Mouse (Mus musculus): Measurements from ENCODE around the gene Dpp4. TPM values are rescaled to one million over a fixed set of nuclear protein-coding genes. Genes with fewer than 3 reads are reported as not detected.

The Dpp4 gene
- polyA plus RNA-seq, 1 experiment from 2014 or later, result 15.9 TPM

DNA sequence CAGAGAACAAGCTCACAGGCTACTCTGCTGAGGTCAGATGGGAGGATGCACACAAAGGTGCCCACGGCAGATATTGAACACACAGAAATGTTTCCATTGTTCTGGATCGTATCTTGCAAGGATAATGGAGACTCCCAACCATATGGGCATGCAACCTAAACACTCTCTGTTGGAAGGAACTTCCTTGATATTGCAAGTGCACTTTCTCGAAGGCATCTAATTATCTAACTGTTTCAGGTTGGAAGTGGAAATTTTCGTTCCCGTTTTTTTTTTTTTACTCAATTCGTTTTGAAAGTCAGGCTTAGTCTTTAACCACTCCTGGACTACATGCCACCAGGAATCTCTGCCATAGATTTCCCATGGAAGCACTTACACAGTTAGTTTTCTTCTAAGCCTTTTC is 51.2 kb downstream of the Dpp4 start:
- Histone ChIP-seq H3K27me3 (ENCODE audit: control insufficient read depth, insufficient read depth, low read length) (no peaks in the 10 kb centered on the region), H3K9me3 (ENCODE audit: control insufficient read depth, low read depth, low read length) (no peaks in the 10 kb centered on the region), H3K4me2 (replicated peaks; ENCODE audit: low read depth, low read length) (no peak overlapping the region), H3K4me3 (ENCODE audit: low read depth, low read length) (no peak overlapping the region), H3K27ac (ENCODE audit: low read length) (no peak overlapping the region), H3K36me3 (ENCODE audit: control insufficient read depth, insufficient read depth, low read length) (no peaks in the 10 kb centered on the region), H3K4me1 (ENCODE audit: control insufficient read depth, insufficient read depth, low read length) (no peaks in the 10 kb centered on the region), H3K9ac (replicated peaks; ENCODE audit: low read depth, low read length) (no peak overlapping the region)
- no peak for ATAC-seq (ENCODE audit: insufficient number of reproducible peaks, insufficient read depth, low FRiP score, low read depth)
- WGBS, result 83% methylated on average over 6 of the region's 6 CpGs

DNA sequence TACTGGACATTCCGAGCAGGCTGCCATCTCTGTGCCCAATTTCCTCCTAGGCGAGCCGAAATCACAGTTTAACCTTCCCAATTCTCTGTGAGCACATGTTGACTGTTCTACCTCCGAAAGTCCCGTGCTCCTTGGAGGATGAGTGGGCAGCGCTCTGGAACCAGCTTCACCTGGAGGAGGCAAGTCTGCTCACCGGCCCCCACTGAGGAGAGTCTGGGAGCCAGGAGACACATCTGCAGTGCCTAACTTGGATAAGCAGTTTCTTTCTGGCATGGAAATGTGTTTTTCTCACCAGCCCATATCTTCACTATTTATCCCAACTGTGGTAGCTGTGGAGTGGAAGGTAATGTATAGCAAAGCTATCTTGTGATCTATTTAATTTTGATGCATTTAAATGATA is 54.8 kb downstream of the Dpp4 start:
- ATAC-seq (ENCODE audit: insufficient number of reproducible peaks, insufficient read depth, low FRiP score, low read depth), result no peak
- Histone ChIP-seq H3K4me3 (ENCODE audit: low read depth, low read length) (no peak overlapping the region), H3K4me2 (replicated peaks; ENCODE audit: low read depth, low read length) (no peak overlapping the region), H3K9ac (replicated peaks; ENCODE audit: low read depth, low read length) (no peak overlapping the region), H3K27me3 (ENCODE audit: control insufficient read depth, insufficient read depth, low read length) (no peaks in the 10 kb centered on the region), H3K27ac (ENCODE audit: low read length) (no peak overlapping the region), H3K4me1 (ENCODE audit: control insufficient read depth, insufficient read depth, low read length) (no peaks in the 10 kb centered on the region), H3K36me3 (ENCODE audit: control insufficient read depth, insufficient read depth, low read length) (no peaks in the 10 kb centered on the region), H3K9me3 (ENCODE audit: control insufficient read depth, low read depth, low read length) (no peaks in the 10 kb centered on the region)
- WGBS, result 89% methylated on average over 7 of the region's 7 CpGs

- Histone ChIP-seq H3K9ac (replicated peaks; ENCODE audit: low read depth, low read length) (no peak overlapping the region), H3K27me3 (ENCODE audit: control insufficient read depth, insufficient read depth, low read length) (no peaks in the 10 kb centered on the region), H3K4me3 (ENCODE audit: low read depth, low read length) (no peak overlapping the region), H3K36me3 (ENCODE audit: control insufficient read depth, insufficient read depth, low read length) (no peaks in the 10 kb centered on the region), H3K4me2 (replicated peaks; ENCODE audit: low read depth, low read length) (no peak overlapping the region), H3K27ac (ENCODE audit: low read length) (no peak overlapping the region), H3K9me3 (ENCODE audit: control insufficient read depth, low read depth, low read length) (no peaks in the 10 kb centered on the region), H3K4me1 (ENCODE audit: control insufficient read depth, insufficient read depth, low read length) (no peaks in the 10 kb centered on the region)
- ATAC-seq (ENCODE audit: insufficient number of reproducible peaks, insufficient read depth, low FRiP score, low read depth), result no peak
- 80% methylated on average over 14 of the region's 14 CpGs for WGBS
Observed at GRCm38 (mm10) chr2:62356606-62357005, 55.4 kb downstream of the Dpp4 start.

- no peaks in the 10 kb centered on the region for H3K9me3 ChIP-seq (ENCODE audit: control insufficient read depth, low read depth, low read length)
- 72% methylated on average over 6 of the region's 6 CpGs for WGBS
- no peak overlapping the region for H3K4me2 ChIP-seq (replicated peaks; ENCODE audit: low read depth, low read length)
- H3K9ac ChIP-seq (replicated peaks; ENCODE audit: low read depth, low read length), result no peak overlapping the region
- H3K36me3 ChIP-seq (ENCODE audit: control insufficient read depth, insufficient read depth, low read length), result no peaks in the 10 kb centered on the region
- ATAC-seq (ENCODE audit: insufficient number of reproducible peaks, insufficient read depth, low FRiP score, low read depth), result no peak
- H3K4me3 ChIP-seq (ENCODE audit: low read depth, low read length), result no peak overlapping the region
- no peaks in the 10 kb centered on the region for H3K27me3 ChIP-seq (ENCODE audit: control insufficient read depth, insufficient read depth, low read length)
- H3K27ac ChIP-seq (ENCODE audit: low read length), result no peak overlapping the region
- H3K4me1 ChIP-seq (ENCODE audit: control insufficient read depth, insufficient read depth, low read length), result no peaks in the 10 kb centered on the region
Observed at GRCm38 (mm10) chr2:62355766-62356165, 56.3 kb downstream of the Dpp4 start.

DNA sequence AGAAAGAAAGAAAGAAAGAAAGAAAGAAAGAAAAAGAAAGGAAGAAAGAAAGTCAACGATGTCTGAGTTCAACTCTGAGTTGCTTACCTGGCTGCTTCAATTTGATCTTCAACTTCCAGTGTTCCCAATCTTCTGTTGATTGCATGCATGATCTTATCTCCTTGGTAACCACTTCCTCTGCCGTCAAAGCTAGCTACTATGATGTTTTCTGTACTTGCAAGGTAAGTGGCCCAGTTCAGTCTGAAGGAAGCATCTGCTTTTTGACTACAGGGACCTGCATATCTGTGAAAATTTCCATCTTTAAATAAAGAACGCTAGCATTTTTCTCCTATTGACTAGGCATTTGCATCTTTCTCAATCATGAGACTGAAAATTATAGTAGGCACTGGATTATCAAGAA is 60.0 kb downstream of the Dpp4 start:
- 75% methylated on average over 3 of the region's 3 CpGs for whole genome bisulfite sequencing
- no peak for ATAC-seq (ENCODE audit: insufficient number of reproducible peaks, insufficient read depth, low FRiP score, low read depth)
- Histone ChIP-seq H3K27me3 (ENCODE audit: control insufficient read depth, insufficient read depth, low read length) (no peaks in the 10 kb centered on the region), H3K4me1 (ENCODE audit: control insufficient read depth, insufficient read depth, low read length) (no peaks in the 10 kb centered on the region), H3K36me3 (ENCODE audit: control insufficient read depth, insufficient read depth, low read length) (no peaks in the 10 kb centered on the region), H3K4me3 (ENCODE audit: low read depth, low read length) (no peak overlapping the region), H3K9ac (replicated peaks; ENCODE audit: low read depth, low read length) (no peak overlapping the region), H3K9me3 (ENCODE audit: control insufficient read depth, low read depth, low read length) (no peaks in the 10 kb centered on the region), H3K4me2 (replicated peaks; ENCODE audit: low read depth, low read length) (no peak overlapping the region), H3K27ac (ENCODE audit: low read length) (no peak overlapping the region)

DNA sequence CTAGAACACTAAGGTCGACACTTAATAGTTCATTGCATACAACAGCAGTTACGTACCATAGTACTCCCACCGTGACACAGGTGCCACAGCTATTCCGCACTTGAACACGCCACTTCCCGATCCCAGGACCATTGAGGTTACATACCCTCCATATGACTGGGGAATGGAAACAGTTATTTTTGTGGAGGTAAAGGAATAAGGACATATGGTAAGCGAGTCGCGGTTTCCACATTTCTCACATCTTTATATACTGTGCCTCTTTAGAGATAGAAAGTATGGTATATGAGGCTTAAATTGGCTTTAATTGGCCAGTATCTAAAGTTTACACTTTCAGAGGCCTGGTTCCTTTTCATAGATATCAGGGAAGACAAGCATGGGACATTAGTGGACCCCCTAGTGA is 64.3 kb downstream of the Dpp4 start:
- Histone ChIP-seq H3K36me3 (ENCODE audit: control insufficient read depth, insufficient read depth, low read length) (no peaks in the 10 kb centered on the region), H3K27me3 (ENCODE audit: control insufficient read depth, insufficient read depth, low read length) (no peaks in the 10 kb centered on the region), H3K9me3 (ENCODE audit: control insufficient read depth, low read depth, low read length) (no peaks in the 10 kb centered on the region), H3K4me1 (ENCODE audit: control insufficient read depth, insufficient read depth, low read length) (no peaks in the 10 kb centered on the region), H3K9ac (replicated peaks; ENCODE audit: low read depth, low read length) (no peak overlapping the region), H3K4me2 (replicated peaks; ENCODE audit: low read depth, low read length) (no peak overlapping the region), H3K4me3 (ENCODE audit: low read depth, low read length) (no peak overlapping the region), H3K27ac (ENCODE audit: low read length) (no peak overlapping the region)
- no peak for ATAC-seq (ENCODE audit: insufficient number of reproducible peaks, insufficient read depth, low FRiP score, low read depth)
- WGBS, result 95% methylated on average over 9 of the region's 9 CpGs

DNA sequence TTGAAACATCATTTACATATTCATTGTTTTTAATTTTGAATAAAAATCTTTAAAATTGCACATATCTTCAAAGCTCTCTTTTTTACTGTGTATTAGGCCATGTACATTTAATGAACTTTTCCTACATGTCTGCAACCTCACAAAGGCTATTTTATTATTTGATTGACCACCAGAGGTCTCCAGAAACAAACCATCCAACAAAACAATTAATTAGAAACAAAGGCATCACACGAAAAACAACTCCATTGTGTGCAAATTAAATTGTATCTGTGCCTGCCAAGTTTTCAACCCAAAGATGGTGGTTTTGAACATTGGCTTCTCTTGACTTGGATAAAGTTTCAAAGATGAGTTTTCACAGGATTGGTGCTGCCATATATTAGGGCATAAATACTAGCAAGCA is 65.3 kb downstream of the Dpp4 start:
- Histone ChIP-seq H3K9me3 (ENCODE audit: control insufficient read depth, low read depth, low read length) (no peaks in the 10 kb centered on the region), H3K4me3 (ENCODE audit: low read depth, low read length) (no peak overlapping the region), H3K36me3 (ENCODE audit: control insufficient read depth, insufficient read depth, low read length) (no peaks in the 10 kb centered on the region), H3K4me2 (replicated peaks; ENCODE audit: low read depth, low read length) (no peak overlapping the region), H3K4me1 (ENCODE audit: control insufficient read depth, insufficient read depth, low read length) (no peaks in the 10 kb centered on the region), H3K27me3 (ENCODE audit: control insufficient read depth, insufficient read depth, low read length) (no peaks in the 10 kb centered on the region), H3K9ac (replicated peaks; ENCODE audit: low read depth, low read length) (no peak overlapping the region), H3K27ac (ENCODE audit: low read length) (no peak overlapping the region)
- no peak for ATAC-seq (ENCODE audit: insufficient number of reproducible peaks, insufficient read depth, low FRiP score, low read depth)
- 40% methylated on average over 1 of the region's 1 CpGs for WGBS

- Histone ChIP-seq H3K4me2 (replicated peaks; ENCODE audit: low read depth, low read length) (no peak overlapping the region), H3K9ac (replicated peaks; ENCODE audit: low read depth, low read length) (no peak overlapping the region), H3K4me1 (ENCODE audit: control insufficient read depth, insufficient read depth, low read length) (no peaks in the 10 kb centered on the region), H3K4me3 (ENCODE audit: low read depth, low read length) (no peak overlapping the region), H3K27me3 (ENCODE audit: control insufficient read depth, insufficient read depth, low read length) (no peaks in the 10 kb centered on the region), H3K36me3 (ENCODE audit: control insufficient read depth, insufficient read depth, low read length) (no peaks in the 10 kb centered on the region), H3K9me3 (ENCODE audit: control insufficient read depth, low read depth, low read length) (no peaks in the 10 kb centered on the region), H3K27ac (ENCODE audit: low read length) (no peak overlapping the region)
- ATAC-seq (ENCODE audit: insufficient number of reproducible peaks, insufficient read depth, low FRiP score, low read depth), result no peak
- 45% methylated on average over 6 of the region's 6 CpGs for WGBS
Observed at GRCm38 (mm10) chr2:62344367-62344766, 67.7 kb downstream of the Dpp4 start.

GRCm38 (mm10) chr2:62341734-62342128 is 70.3 kb downstream of the Dpp4 start:
- 64% methylated on average over 14 of the region's 14 CpGs for WGBS

More at GRCm38 (mm10) chr2:62341734-62342128, 70.3 kb downstream of the Dpp4 start:
- Histone ChIP-seq H3K4me1 (ENCODE audit: control insufficient read depth, insufficient read depth, low read length) (no peaks in the 10 kb centered on the region), H3K27me3 (ENCODE audit: control insufficient read depth, insufficient read depth, low read length) (no peaks in the 10 kb centered on the region), H3K9me3 (ENCODE audit: control insufficient read depth, low read depth, low read length) (no peaks in the 10 kb centered on the region), H3K4me3 (ENCODE audit: low read depth, low read length) (no peak overlapping the region), H3K9ac (replicated peaks; ENCODE audit: low read depth, low read length) (no peak overlapping the region), H3K4me2 (replicated peaks; ENCODE audit: low read depth, low read length) (no peak overlapping the region), H3K27ac (ENCODE audit: low read length) (no peak overlapping the region), H3K36me3 (ENCODE audit: control insufficient read depth, insufficient read depth, low read length) (no peaks in the 10 kb centered on the region)
- no peak for ATAC-seq (ENCODE audit: insufficient number of reproducible peaks, insufficient read depth, low FRiP score, low read depth)

Measured in stomach, embryonic 14.5 days (tissue).